Mouse (Mus musculus): ENCODE measurements at regions not wholly inside any gene's neighbourhood (a gene's known extent, or its start where the extent isn't known, plus 50 kb on each side); places are given as distances from the start of the nearest gene placed in this dataset.

DNA sequence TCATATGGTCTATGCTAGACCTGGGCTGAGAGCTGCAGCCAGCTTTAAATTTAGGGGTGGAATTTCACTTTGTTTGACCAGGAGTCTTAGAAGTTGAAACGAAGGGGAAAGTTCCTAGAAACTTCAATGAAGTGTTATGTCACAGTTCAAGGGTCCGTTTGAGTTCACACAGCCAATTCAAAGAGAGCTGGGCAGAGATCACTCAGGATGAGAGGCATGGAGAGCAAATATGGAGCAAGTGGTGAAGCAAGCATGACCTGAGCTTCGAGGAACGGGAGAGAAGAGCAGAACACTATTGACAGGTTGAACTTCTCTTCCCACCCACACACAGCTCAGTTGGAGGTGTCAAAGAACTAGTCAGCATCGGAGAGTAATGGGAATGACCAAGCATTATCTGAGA lies 56.1 kb upstream of the Hmgn3 start:
- Histone ChIP-seq H3K4me2 (no peak overlapping the region), H3K4me3 (no peak overlapping the region), H3K9ac (no peak overlapping the region), H3K27ac (no peak overlapping the region), H3K27me3 (no peaks in the 10 kb centered on the region), H3K36me3 (no peaks in the 10 kb centered on the region), H3K4me1 (no peaks in the 10 kb centered on the region), H3K9me3 (no peaks in the 10 kb centered on the region)
- WGBS: 41% methylated on average over 5 of the region's 5 CpGs
- ATAC-seq (ENCODE audit: borderline replicate concordance, extremely low read depth, low FRiP score, low TSS enrichment): no peak

GRCm38 (mm10) chr9:83199771-83200170 lies 53.3 kb upstream of the Hmgn3 start:
- H3K4me1 ChIP-seq: no peaks in the 10 kb centered on the region
- no peak overlapping the region for H3K27ac ChIP-seq
- H3K4me3 ChIP-seq: no peak overlapping the region
- WGBS: 85% methylated on average over 3 of the region's 3 CpGs
- no peak for ATAC-seq (ENCODE audit: borderline replicate concordance, extremely low read depth, low FRiP score, low TSS enrichment)
- H3K4me2 ChIP-seq: no peak overlapping the region
- no peaks in the 10 kb centered on the region for H3K9me3 ChIP-seq
- no peaks in the 10 kb centered on the region for H3K36me3 ChIP-seq
- no peaks in the 10 kb centered on the region for H3K27me3 ChIP-seq
- no peak overlapping the region for H3K9ac ChIP-seq

- H3K4me3 ChIP-seq: no peak overlapping the region
- no peak overlapping the region for H3K4me2 ChIP-seq
- no peak overlapping the region for H3K9ac ChIP-seq
- no peaks in the 10 kb centered on the region for H3K9me3 ChIP-seq
- no peak overlapping the region for H3K27ac ChIP-seq
- no peaks in the 10 kb centered on the region for H3K27me3 ChIP-seq
- no peaks in the 10 kb centered on the region for H3K4me1 ChIP-seq
- no peaks in the 10 kb centered on the region for H3K36me3 ChIP-seq
- no peak for ATAC-seq (ENCODE audit: borderline replicate concordance, extremely low read depth, low FRiP score, low TSS enrichment)
- 80% methylated on average over 3 of the region's 3 CpGs for WGBS
These were observed 52.7 kb upstream of the Hmgn3 start for GRCm38 (mm10) chr9:83199176-83199575.

- 55% methylated on average over 5 of the region's 5 CpGs for WGBS
- H3K4me3 ChIP-seq: no peak overlapping the region
- H3K9me3 ChIP-seq: no peaks in the 10 kb centered on the region
- no peak overlapping the region for H3K4me2 ChIP-seq
- no peaks in the 10 kb centered on the region for H3K4me1 ChIP-seq
- peak; percentile 78 for ATAC-seq (ENCODE audit: borderline replicate concordance, extremely low read depth, low FRiP score, low TSS enrichment)
- H3K36me3 ChIP-seq: no peaks in the 10 kb centered on the region
- no peaks in the 10 kb centered on the region for H3K27me3 ChIP-seq
- peak overlapping the region; percentile 63 for H3K27ac ChIP-seq
- no peak overlapping the region for H3K9ac ChIP-seq
These were observed 50.5 kb upstream of the Hmgn3 start for GRCm38 (mm10) chr9:83197013-83197412.

Data from lung, embryonic 15.5 days (tissue).